Mouse (Mus musculus) MEL (cell line): Measurements from ENCODE around the gene Rock2.

ENCODE experiments used
- CTCF ChIP-seq, 3 experiments: IDR thresholded peaks in 2 of 3; conservative IDR thresholded peaks in 1 of 3; 2 replicates each; pipeline ENCODE4 v1.5.1; 2011 to 2012; ENCODE audit warnings: low read length in 3 of 3, low read depth in 2 of 3, mild to moderate bottlenecking in 2 of 3, improper control_type of control experiment in 1 of 3, inconsistent platforms in 1 of 3, mixed read lengths in 1 of 3, moderate library complexity in 1 of 3; ENCODE audit not compliant: control insufficient read depth in 1 of 3, insufficient read depth in 1 of 3, poor library complexity in 1 of 3, severe bottlenecking in 1 of 3
- GATA1 ChIP-seq: IDR thresholded peaks from 2 replicates; pipeline ENCODE4 v1.6.1; 2011; ENCODE audit warnings: low read depth, low read length, improper control_type of control experiment
- KAT2A ChIP-seq: conservative IDR thresholded peaks from 2 replicates; pipeline ENCODE4 v1.6.1; 2012; ENCODE audit warnings: low read depth, low read length, improper control_type of control experiment, inconsistent platforms
- MEF2A ChIP-seq: IDR thresholded peaks from 2 replicates; pipeline ENCODE4 v1.6.1; 2014; ENCODE audit warnings: low read depth, mild to moderate bottlenecking, inconsistent platforms, low read length, improper control_type of control experiment; ENCODE audit not compliant: poor library complexity, insufficient replicate concordance, severe bottlenecking; ENCODE audit errors: extremely low read depth
- POLR2A ChIP-seq, 2 experiments: IDR thresholded peaks; 2 replicates each; pipeline ENCODE4 v1.6.1; 2011 to 2012; ENCODE audit warnings: low read length in 2 of 2, mild to moderate bottlenecking in 2 of 2, control low read depth in 1 of 2, improper control_type of control experiment in 1 of 2, low read depth in 1 of 2, moderate library complexity in 1 of 2; ENCODE audit not compliant: control insufficient read depth in 1 of 2, insufficient read depth in 1 of 2, poor library complexity in 1 of 2
- POLR2AphosphoS5 ChIP-seq: IDR thresholded peaks from 2 replicates; pipeline ENCODE4 v1.6.1; 2012; ENCODE audit warnings: low read depth, borderline replicate concordance, mild to moderate bottlenecking, inconsistent platforms, low read length, moderate library complexity, mixed read lengths
- UBTF ChIP-seq: IDR thresholded peaks from 2 replicates; pipeline ENCODE4 v1.6.1; 2012; ENCODE audit warnings: low read depth, mild to moderate bottlenecking, inconsistent platforms, low read length, improper control_type of control experiment, moderate library complexity, borderline replicate concordance; ENCODE audit not compliant: insufficient read depth
- ZKSCAN1 ChIP-seq: IDR thresholded peaks from 2 replicates; pipeline ENCODE4 v1.6.1; 2012; ENCODE audit warnings: low read depth, mild to moderate bottlenecking, inconsistent platforms, low read length, improper control_type of control experiment, moderate library complexity
- ZNF384 ChIP-seq: IDR thresholded peaks from 2 replicates; pipeline ENCODE4 v1.6.1; 2012; ENCODE audit warnings: low read depth, mild to moderate bottlenecking, inconsistent platforms, low read length, improper control_type of control experiment

GRCm38 (mm10) chr12:16883111-16883510 is 11.6 kb upstream of the Rock2 start:
- TF ChIP-seq UBTF (no peak), CTCF (IDR thresholded peaks at IDR 0.05 in 2 of 3, conservative IDR thresholded peaks at IDR 0.05 in 1 of 3; ENCODE audit: control insufficient read depth in 1 of 3, insufficient read depth in 1 of 3, low read depth in 2 of 3, low read length in 3 of 3, poor library complexity in 1 of 3, severe bottlenecking in 1 of 3) (no peak), ZKSCAN1 (no peak), MEF2A (no peak), KAT2A (no peak), GATA1 (no peak), POLR2A (IDR thresholded peaks at IDR 0.05; ENCODE audit: control insufficient read depth in 1 of 2, insufficient read depth in 1 of 2, low read depth in 1 of 2, low read length in 2 of 2, poor library complexity in 1 of 2) (no peak), POLR2AphosphoS5 (no peak), ZNF384 (no peak)
